In the genomic region with DNA sequence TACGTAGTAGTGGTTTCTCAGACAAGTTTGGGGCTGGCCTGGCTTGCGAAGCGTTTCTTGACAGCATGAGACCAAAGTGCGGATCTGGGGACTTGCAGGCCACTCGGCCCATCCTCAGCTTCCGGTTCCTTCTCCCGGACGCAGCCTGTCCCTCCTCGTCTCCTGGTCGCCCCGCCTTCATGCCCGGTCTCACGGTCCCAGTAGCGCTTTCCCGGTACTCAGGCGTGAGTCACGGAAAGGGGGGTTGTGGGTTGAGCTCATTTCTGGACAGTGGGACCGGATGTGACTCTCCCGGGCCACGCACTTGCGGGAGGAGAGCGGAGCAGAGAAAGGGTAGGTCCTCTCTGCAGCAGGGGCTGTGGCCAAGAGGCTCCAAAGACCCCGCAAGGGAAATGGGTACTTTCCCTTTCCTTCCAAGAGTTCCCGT, we compare ENCODE assay signal across 8 mouse cellular contexts. TPM values are rescaled to one million over a fixed set of nuclear protein-coding genes. Genes with fewer than 3 reads are reported as not detected.
DNase-seq lines count a peak whose midpoint lies in the region; ATAC-seq and TF ChIP-seq lines count a peak whose summit lies in the region.

A gene (plus strand): TSS at position 46 of the 427 bp plus-strand sequence.

- peak within 1 kb of the TSS; percentile 69 for H3K4me3 ChIP-seq in G1E (ENCODE audit: low read depth, low read length)
- H3K4me3 ChIP-seq in cerebellum, adult 2 months (replicated peaks; ENCODE audit: insufficient read depth, low read depth, low read length) = peak within 1 kb of the TSS; percentile 60
- peak within 1 kb of the TSS; percentile 41 for H3K4me3 ChIP-seq in forebrain, postnatal 0 days (ENCODE audit: low read depth, low read length)
- peak within 1 kb of the TSS; percentile 55 for H3K4me3 ChIP-seq in lung, embryonic 16.5 days (ENCODE audit: low read length)
- peak within 1 kb of the TSS; percentile 54 for H3K4me3 ChIP-seq in olfactory bulb, adult 2 months (ENCODE audit: insufficient read depth, low read depth, low read length)
- peak within 1 kb of the TSS; percentile 49 for H3K4me3 ChIP-seq in thymus, adult 2 months (ENCODE audit: control insufficient read depth, insufficient read depth, low read length)

- peaks cover 48% of the 10 kb centered on the region for H3K4me1 ChIP-seq in G1E (ENCODE audit: insufficient read depth, low read depth, low read length)
- no peaks in the 10 kb centered on the region for H3K4me1 ChIP-seq in cerebellum, adult 2 months (ENCODE audit: control insufficient read depth, insufficient read depth, low read length)
- 0 out of 2 replicates have a peak, but pooled peaks cover 7% of the 10 kb centered on the region for H3K4me1 ChIP-seq in forebrain, postnatal 0 days (ENCODE audit: insufficient read depth)
- peaks cover 10% of the 10 kb centered on the region for H3K4me1 ChIP-seq in lung, embryonic 16.5 days (replicated peaks; ENCODE audit: control insufficient read depth, insufficient read depth, low read length)
- H3K4me1 ChIP-seq in olfactory bulb, adult 2 months (ENCODE audit: control insufficient read depth, insufficient read depth, low read length) = peaks cover 7% of the 10 kb centered on the region
- H3K4me1 ChIP-seq in thymus, adult 2 months (replicated peaks; ENCODE audit: control insufficient read depth, insufficient read depth, low read length) = peaks cover 8% of the 10 kb centered on the region

- DNase-seq in G1E (ENCODE audit: low spot score) = peak; percentile 20
- peak; percentile 80 to 83 for DNase-seq in cerebellum, adult 2 months
- DNase-seq in forebrain, postnatal 0 days = peak; percentile 29
- DNase-seq in layer of hippocampus, adult 9-11 months = peak; percentile 77
- peak; percentile 25 for DNase-seq in thymus, adult 2 months

- TF ChIP-seq CTCF in G1E (IDR thresholded peaks at IDR 0.05; ENCODE audit: low read depth, low read length) = no peak
- no peak for TF ChIP-seq CTCF in cerebellum, adult 2 months (IDR thresholded peaks at IDR 0.05; ENCODE audit: borderline replicate concordance, insufficient read depth, low read depth, low read length)
- TF ChIP-seq CTCF in forebrain, postnatal 0 days (IDR thresholded peaks at IDR 0.05; ENCODE audit: low read depth) = no peak
- no peak for TF ChIP-seq CTCF in olfactory bulb, adult 2 months (IDR thresholded peaks at IDR 0.05; ENCODE audit: insufficient read depth, low read depth, low read length)
- no peak for TF ChIP-seq CTCF in thymus, adult 2 months (IDR thresholded peaks at IDR 0.05; ENCODE audit: borderline replicate concordance, control insufficient read depth, extremely low read depth, insufficient read depth, low read length, poor library complexity)

- H3K9me3 ChIP-seq in G1E (replicated peaks) = no peaks in the 10 kb centered on the region
- no peaks in the 10 kb centered on the region for H3K9me3 ChIP-seq in forebrain, postnatal 0 days (ENCODE audit: low read length)
- H3K9me3 ChIP-seq in lung, embryonic 16.5 days (ENCODE audit: control insufficient read depth, low read length) = no peaks in the 10 kb centered on the region

- H3K4me2 ChIP-seq in forebrain, postnatal 0 days (ENCODE audit: low read depth) = peak within 1 kb of the TSS; percentile 78
- peak within 1 kb of the TSS; percentile 69 for H3K4me2 ChIP-seq in lung, embryonic 16.5 days (ENCODE audit: low read depth, low read length)

- WGBS in cerebellum, adult 2 months = 1% methylated on average over 24 of the region's 24 CpGs
- under 1% methylated on average over 24 of the region's 24 CpGs for WGBS in forebrain, postnatal 0 days
- under 1% methylated on average over 23 of the region's 24 CpGs for WGBS in lung, embryonic 16.5 days
- WGBS in olfactory bulb, adult 2 months = 3% methylated on average over 24 of the region's 24 CpGs
- WGBS in thymus, adult 2 months = 2% methylated on average over 24 of the region's 24 CpGs

- H3K9ac ChIP-seq in forebrain, postnatal 0 days = peak within 1 kb of the TSS; percentile 47
- peak within 1 kb of the TSS; percentile 75 for H3K9ac ChIP-seq in lung, embryonic 16.5 days (ENCODE audit: low read length)

- H3K27ac ChIP-seq in cerebellum, adult 2 months (ENCODE audit: insufficient read depth, low read length) = 0 out of 2 replicates have a peak within 1 kb of the TSS, but pooled peaks have one; percentile 23
- H3K27ac ChIP-seq in forebrain, postnatal 0 days (ENCODE audit: low read depth, low read length) = peak within 1 kb of the TSS; percentile 21; the same call in 1 of the 2 replicates
- H3K27ac ChIP-seq in lung, embryonic 16.5 days (ENCODE audit: low read length) = peak within 1 kb of the TSS; percentile 89
- H3K27ac ChIP-seq in olfactory bulb, adult 2 months (ENCODE audit: insufficient read depth, low read depth, low read length) = peak within 1 kb of the TSS; percentile 9
- H3K27ac ChIP-seq in thymus, adult 2 months (ENCODE audit: control insufficient read depth, insufficient read depth, low read length) = no peak within 1 kb of the TSS

- H3K36me3 ChIP-seq in G1E (replicated peaks) = no peaks in the 10 kb centered on the region
- no peaks in the 10 kb centered on the region for H3K36me3 ChIP-seq in forebrain, postnatal 0 days (ENCODE audit: insufficient read depth)
- no peaks in the 10 kb centered on the region for H3K36me3 ChIP-seq in lung, embryonic 16.5 days (ENCODE audit: control insufficient read depth, insufficient read depth, low read length)
- H3K36me3 ChIP-seq in thymus, adult 2 months (ENCODE audit: control insufficient read depth, insufficient read depth, low read length) = no peaks in the 10 kb centered on the region

- peak; percentile 51 for ATAC-seq in G1E (ENCODE audit: extremely low read depth, insufficient number of reproducible peaks, low FRiP score, poor library complexity, severe bottlenecking)
- ATAC-seq in forebrain, postnatal 0 days = no peak
- ATAC-seq in hematopoietic stem cell, adult 5-6 weeks (replicated peaks in 1 of 2; ENCODE audit: insufficient read depth in 1 of 2, low FRiP score in 2 of 2, low TSS enrichment in 1 of 2, low read depth in 1 of 2, poor library complexity in 2 of 2, severe bottlenecking in 2 of 2) = peak; percentile 50 to 57
- ATAC-seq in lung, embryonic 16.5 days (ENCODE audit: low read depth) = peak; percentile 46

- H3K27me3 ChIP-seq in G1E (ENCODE audit: insufficient read depth, low read length) = no peaks in the 10 kb centered on the region
- no peaks in the 10 kb centered on the region for H3K27me3 ChIP-seq in cerebellum, adult 2 months (ENCODE audit: control insufficient read depth, insufficient read depth, low read length)
- no peaks in the 10 kb centered on the region for H3K27me3 ChIP-seq in forebrain, postnatal 0 days (ENCODE audit: insufficient read depth, low read length)
- no peaks in the 10 kb centered on the region for H3K27me3 ChIP-seq in lung, embryonic 16.5 days (ENCODE audit: control insufficient read depth, insufficient read depth, low read depth, low read length)
- no peaks in the 10 kb centered on the region for H3K27me3 ChIP-seq in thymus, adult 2 months (ENCODE audit: control insufficient read depth, insufficient read depth, low read length)

- TF ChIP-seq POLR2A in cerebellum, adult 2 months (IDR thresholded peaks at IDR 0.05; ENCODE audit: borderline replicate concordance, insufficient read depth, low read length) = peak; percentile 64; the same call in 1 of the 2 replicates
- no peak for TF ChIP-seq POLR2A in olfactory bulb, adult 2 months (IDR thresholded peaks at IDR 0.05; ENCODE audit: insufficient read depth, low read depth, low read length)
- TF ChIP-seq POLR2A in thymus, adult 2 months (IDR thresholded peaks at IDR 0.05; ENCODE audit: control insufficient read depth, extremely low read depth, insufficient read depth, low read length, poor library complexity) = no peak

RNA-seq across cellular contexts. Expression of the gene that starts here (rescaled TPM):
- 10.0 and 11.9 TPM in 2 replicates for total RNA-seq in G1E (2014; fragmentation: Nextera tagmentation)
- 0.64 and 0.76 TPM in 2 replicates for total RNA-seq in G1E (2017)
- polyA plus RNA-seq in G1E (2012) = 0.81 and 1.0 TPM in 2 replicates
- polyA plus RNA-seq in cerebellum, adult 2 months (2012; rRNA removed) = 5.6 and 8.0 TPM in 2 replicates
- total RNA-seq in forebrain, postnatal 0 days (2014; rRNA removed) = 1.7 and 2.4 TPM in 2 replicates
- 11.7 and 13.7 TPM in 2 replicates for polyA plus RNA-seq in forebrain, postnatal 0 days (2015; fragmentation: Nextera tagmentation; extraction: Ambion mirVana)
- 2.4 and 3.3 TPM in 2 replicates for total RNA-seq in hematopoietic stem cell, adult 5-6 weeks (2017)
- polyA plus RNA-seq in lung, embryonic 16.5 days (2015; fragmentation: Nextera tagmentation; extraction: Ambion mirVana) = 15.7 and 20.4 TPM in 2 replicates
- polyA plus RNA-seq in olfactory bulb, adult 2 months (2012; ENCODE audit: insufficient read depth, insufficient read length, low replicate concordance, missing spikeins) = not detected in 2 replicates
- polyA plus RNA-seq in thymus, adult 2 months (2012; rRNA removed) = 2.7 and 2.8 TPM in 2 replicates

Comparison
In these comparisons a context has a peak if more than half of its experiments do, and no peak if none do; other contexts are left out.
1. DNase-seq: peak in every context shown above with its lines; median percentile 82 in cerebellum, adult 2 months; 77 in layer of hippocampus, adult 9-11 months; 29 in forebrain, postnatal 0 days; 25 in thymus, adult 2 months; 20 in G1E.